Comparison of ENCODE assay signal across 9 mouse cellular contexts in genomic region chr1:172046938-172047337, GRCm38 (mm10). TPM values are rescaled to one million over a fixed set of nuclear protein-coding genes. Genes with fewer than 3 reads are reported as not detected.
A peak's percentile ranks its signal among the peaks of the same experiment; 100 is the strongest.
DNase-seq lines count a peak whose midpoint lies in the region; ATAC-seq and TF ChIP-seq lines count a peak whose summit lies in the region.
"Had no signal": no experiment of that assay in that cellular context is flagged by ENCODE, and none has a peak within 500 bp of the region (broad histone marks: within the 10 kb centered on the region; RNA-seq: fewer than 3 reads in every experiment).

No protein-coding gene starts in this region.

- H3K27ac ChIP-seq in CH12.LX (ENCODE audit: insufficient read depth, low read depth) = no peak overlapping the region
- no peak overlapping the region for H3K27ac ChIP-seq in liver, postnatal 0 days (ENCODE audit: low read depth)
- H3K27ac ChIP-seq: limb, embryonic 15.5 days had no signal

- peak overlapping the region; percentile 59 for H3K4me2 ChIP-seq in CH12.LX (ENCODE audit: insufficient read depth, low read depth, poor library complexity, severe bottlenecking)
- no peak overlapping the region for H3K4me2 ChIP-seq in liver, postnatal 0 days (ENCODE audit: low read depth, low read length)
- H3K4me2 ChIP-seq: limb, embryonic 15.5 days had no signal

- H3K4me1 ChIP-seq in CH12.LX (ENCODE audit: control insufficient read depth in 1 of 2, insufficient read depth in 2 of 2) = peaks cover 3 to 16% of the 10 kb centered on the region in 2 experiments; a peak in 2 of 4 replicates
- H3K4me1 ChIP-seq in liver, postnatal 0 days (ENCODE audit: insufficient read depth) = no peaks in the 10 kb centered on the region

- no peaks in the 10 kb centered on the region for H3K9me3 ChIP-seq in CH12.LX (replicated peaks; ENCODE audit: low read length)
- H3K9me3 ChIP-seq in liver, postnatal 0 days (ENCODE audit: low read length) = no peaks in the 10 kb centered on the region
- H3K9me3 ChIP-seq: limb, embryonic 15.5 days had no signal

- H3K36me3 ChIP-seq in CH12.LX (replicated peaks in 1 of 2; ENCODE audit: control insufficient read depth in 1 of 2, insufficient read depth in 1 of 2, low read length in 1 of 2) = peaks cover 0 to 27% of the 10 kb centered on the region in 2 experiments
- no peaks in the 10 kb centered on the region for H3K36me3 ChIP-seq in liver, postnatal 0 days (replicated peaks; ENCODE audit: insufficient read depth, low read length)
- H3K36me3 ChIP-seq: limb, embryonic 15.5 days had no signal

- 0 out of 2 replicates have a peak, but pooled peaks have one; percentile 16 for TF ChIP-seq POLR2A in CH12.LX (IDR thresholded peaks at IDR 0.05; ENCODE audit: low read depth, low read length)

- H3K79me2 ChIP-seq in CH12.LX (replicated peaks; ENCODE audit: control insufficient read depth, extremely low read depth, insufficient read depth, poor library complexity, severe bottlenecking) = no peaks in the 10 kb centered on the region

- ATAC-seq in liver, postnatal 0 days = peak; percentile 36; the same call in 1 of the 2 replicates
- ATAC-seq in neutrophil, adult 5-6 weeks (ENCODE audit: extremely low read depth, insufficient number of reproducible peaks, low FRiP score, poor library complexity, severe bottlenecking) = peak; percentile 73

- in situ Hi-C loops in CH12.LX (cut with MboI; ENCODE audit: low pct_ligation_motif_present, low pct_unique_long_range_greater_than_20kb, low sequenced_read_pairs) = loop anchor here (25.0 kb wide), 1 partner anchor 265 kb away; no protein-coding TSS in a partner anchor

- peak; percentile 25; the same call in 1 of the 2 replicates for TF ChIP-seq EP300 in CH12.LX (IDR thresholded peaks at IDR 0.05; ENCODE audit: low read length)
- TF ChIP-seq EP300 in liver, postnatal 0 days (IDR thresholded peaks at IDR 0.05; ENCODE audit: low read depth) = no peak

- H3K27me3 ChIP-seq in CH12.LX (replicated peaks) = no peaks in the 10 kb centered on the region
- H3K27me3 ChIP-seq in liver, postnatal 0 days (ENCODE audit: insufficient read depth, low read length) = peaks cover 9% of the 10 kb centered on the region

- peak; percentile 94 for TF ChIP-seq RAD21 in CH12.LX (IDR thresholded peaks at IDR 0.05; ENCODE audit: low read depth, low read length)

- WGBS in liver, postnatal 0 days (ENCODE audit: insufficient replicate concordance) = 12% methylated on average over 5 of the region's 5 CpGs

- no peak overlapping the region for H3K9ac ChIP-seq in CH12.LX (ENCODE audit: insufficient read depth, low read depth)
- H3K9ac ChIP-seq in liver, postnatal 0 days (replicated peaks) = no peak overlapping the region
- H3K9ac ChIP-seq: limb, embryonic 15.5 days had no signal

- dilution Hi-C loops in CH12.LX (cut with MboI; ENCODE audit: extremely low pct_ligation_motif_present, extremely low pct_unique_long_range_greater_than_20kb, low sequenced_read_pairs) = no loop called here

- H3K4me3 ChIP-seq in CH12.LX (replicated peaks in 1 of 3; ENCODE audit: low read depth in 2 of 3, low read length in 2 of 3, poor library complexity in 1 of 3) = peak overlapping the region in 2 of 3 experiments; percentile 24 to 39
- H3K4me3 ChIP-seq in liver, postnatal 0 days (ENCODE audit: low read depth, low read length) = no peak overlapping the region
- H3K4me3 ChIP-seq: limb, embryonic 15.5 days had no signal

- TF ChIP-seq CTCF in CH12.LX (conservative IDR thresholded peaks at IDR 0.05 in 1 of 2, IDR thresholded peaks at IDR 0.05 in 1 of 2; ENCODE audit: low read depth in 2 of 2, low read length in 2 of 2) = peak; percentile 57 to 92
- TF ChIP-seq CTCF in liver, postnatal 0 days (IDR thresholded peaks at IDR 0.05; ENCODE audit: low read depth) = peak; percentile 89

- DNase-seq in CH12.LX (ENCODE audit: extremely low read depth) (peak; percentile 89), adipocyte (ENCODE audit: low spot score) (peak; percentile 84)
- DNase-seq in embryo, embryonic 10 days (ENCODE audit: low spot score) = peak; percentile 90
- peak; percentile 58 to 76 for DNase-seq in gastrocnemius, postnatal 4 days (ENCODE audit: low spot score in 2 of 2)
- peak; percentile 68 for DNase-seq in kidney, adult 18-20 months
- peak; percentile 77 for DNase-seq in liver, postnatal 0 days
- DNase-seq in thymus, postnatal 4 days = peak; percentile 88

TF ChIP-seq in CH12.LX, 34 proteins besides CTCF, POLR2A, EP300 and RAD21:
- TF ChIP-seq ELF1 (IDR thresholded peaks at IDR 0.05; ENCODE audit: low read depth, low read length) = peak; percentile 57
- peak; percentile 34; the same call in 1 of the 2 replicates for TF ChIP-seq MXI1 (IDR thresholded peaks at IDR 0.05; ENCODE audit: low read depth, low read length)
- peak; percentile 80 for TF ChIP-seq MAZ (IDR thresholded peaks at IDR 0.05; ENCODE audit: low read depth, low read length)
- TF ChIP-seq SIN3A (IDR thresholded peaks at IDR 0.05; ENCODE audit: low read length) = peak; percentile 66
- TF ChIP-seq SMC3 (IDR thresholded peaks at IDR 0.05; ENCODE audit: low read depth, low read length) = peak; percentile 68
- TF ChIP-seq ZNF384 (IDR thresholded peaks at IDR 0.05; ENCODE audit: low read depth, low read length) = peak; percentile 66
- 0 out of 2 replicates have a peak, but pooled peaks have one; percentile 25 for TF ChIP-seq JUND (conservative IDR thresholded peaks at IDR 0.05; ENCODE audit: low read depth, low read length)
- no peak for TF ChIP-seq ZC3H11A (IDR thresholded peaks at IDR 0.05; ENCODE audit: low read depth, low read length)
- peak; percentile 25; the same call in 1 of the 2 replicates for TF ChIP-seq HCFC1 (IDR thresholded peaks at IDR 0.05; ENCODE audit: low read depth, low read length)
- no peak for TF ChIP-seq CHD1 (IDR thresholded peaks at IDR 0.05; ENCODE audit: low read depth, low read length)
- TF ChIP-seq MEF2A (IDR thresholded peaks at IDR 0.05; ENCODE audit: borderline replicate concordance, low read depth, low read length) = no peak

RNA-seq across cellular contexts. Expression of gene Nhlh1, which starts 10.4 kb away (rescaled TPM):
- total RNA-seq in CH12.LX (2012; rRNA removed) (not detected in 2 replicates), CH12.LX (2014; rRNA removed) (not detected in 2 replicates)
- polyA plus RNA-seq in CH12.LX (2012; ENCODE audit: insufficient read length, low read depth) = 0.16 TPM in 1 of 2 replicates, not detected in the other
- not detected for total RNA-seq in gastrocnemius, postnatal 4 days (2021)
- polyA plus RNA-seq in liver, postnatal 0 days (2015; fragmentation: Nextera tagmentation; extraction: Ambion mirVana) = not detected in 2 replicates
- not detected in 2 replicates for total RNA-seq in neutrophil, adult 5-6 weeks (2017)

RNA-seq across cellular contexts. Expression of gene Vangl2, which starts 18.7 kb away (rescaled TPM):
- 5.0 and 7.3 TPM in 2 replicates for total RNA-seq in CH12.LX (2012; rRNA removed)
- 3.6 and 4.1 TPM in 2 replicates for total RNA-seq in CH12.LX (2014; rRNA removed)
- 7.9 and 9.4 TPM in 2 replicates for polyA plus RNA-seq in CH12.LX (2012; ENCODE audit: insufficient read length, low read depth)
- total RNA-seq in gastrocnemius, postnatal 4 days (2021) = 10 to 100 TPM in 1 of 2 experiments, 1 to 10 TPM in 1; 9.6 to 10.4 TPM
- polyA plus RNA-seq in liver, postnatal 0 days (2015; fragmentation: Nextera tagmentation; extraction: Ambion mirVana) = 0.71 and 0.78 TPM in 2 replicates
- 2.0 and 2.3 TPM in 2 replicates for total RNA-seq in neutrophil, adult 5-6 weeks (2017)

RNA-seq across cellular contexts. Expression of gene Copa, which starts 35.4 kb away (rescaled TPM):
- total RNA-seq in CH12.LX (2012; rRNA removed) (158 and 165 TPM in 2 replicates), CH12.LX (2014; rRNA removed) (155 and 157 TPM in 2 replicates)
- 160 and 165 TPM in 2 replicates for polyA plus RNA-seq in CH12.LX (2012; ENCODE audit: insufficient read length, low read depth)
- total RNA-seq in gastrocnemius, postnatal 4 days (2021) = 100 to 1,000 TPM; 162 to 172 TPM
- 50.2 and 55.4 TPM in 2 replicates for polyA plus RNA-seq in liver, postnatal 0 days (2015; fragmentation: Nextera tagmentation; extraction: Ambion mirVana)
- 148 and 152 TPM in 2 replicates for total RNA-seq in neutrophil, adult 5-6 weeks (2017)

RNA-seq across cellular contexts. Expression of gene Ncstn, which starts 35.7 kb away (rescaled TPM):
- total RNA-seq in CH12.LX (2012; rRNA removed) (21.5 and 24.5 TPM in 2 replicates), CH12.LX (2014; rRNA removed) (12.4 and 15.0 TPM in 2 replicates)
- 52.4 and 56.1 TPM in 2 replicates for polyA plus RNA-seq in CH12.LX (2012; ENCODE audit: insufficient read length, low read depth)
- 10 to 100 TPM; 62.9 to 65.4 TPM for total RNA-seq in gastrocnemius, postnatal 4 days (2021)
- 36.7 and 41.8 TPM in 2 replicates for polyA plus RNA-seq in liver, postnatal 0 days (2015; fragmentation: Nextera tagmentation; extraction: Ambion mirVana)
- total RNA-seq in neutrophil, adult 5-6 weeks (2017) = 59.1 and 61.8 TPM in 2 replicates
